Mouse (Mus musculus) natural killer cell, adult 2 months (primary cell): ENCODE measurements around the gene Gm7876.
"Not testable (repeated sequence)": the region's sequence is repeated elsewhere in the genome, so short reads cannot be mapped to it uniquely, and the experiment has no call there.

ENCODE experiments used
- DNase-seq, 2 experiments: peaks; one replicate each; pipeline ENCODE4 v3.0.0; 2022; ENCODE audit warnings: low spot score in 2 of 2

Gm7876 gene

GRCm38 (mm10) chr14:4708938-4709337 is at the start of gene Gm7876:
Gm7876 (plus strand) TSS chr14:4709238.
- DNase-seq = not testable (repeated sequence)

GRCm38 (mm10) chr14:4663892-4664291 is 45.1 kb upstream of the Gm7876 start, which contains the start of gene Gm3239:
Gm3239 (plus strand) TSS chr14:4664192.
- not testable (repeated sequence) for DNase-seq

DNA sequence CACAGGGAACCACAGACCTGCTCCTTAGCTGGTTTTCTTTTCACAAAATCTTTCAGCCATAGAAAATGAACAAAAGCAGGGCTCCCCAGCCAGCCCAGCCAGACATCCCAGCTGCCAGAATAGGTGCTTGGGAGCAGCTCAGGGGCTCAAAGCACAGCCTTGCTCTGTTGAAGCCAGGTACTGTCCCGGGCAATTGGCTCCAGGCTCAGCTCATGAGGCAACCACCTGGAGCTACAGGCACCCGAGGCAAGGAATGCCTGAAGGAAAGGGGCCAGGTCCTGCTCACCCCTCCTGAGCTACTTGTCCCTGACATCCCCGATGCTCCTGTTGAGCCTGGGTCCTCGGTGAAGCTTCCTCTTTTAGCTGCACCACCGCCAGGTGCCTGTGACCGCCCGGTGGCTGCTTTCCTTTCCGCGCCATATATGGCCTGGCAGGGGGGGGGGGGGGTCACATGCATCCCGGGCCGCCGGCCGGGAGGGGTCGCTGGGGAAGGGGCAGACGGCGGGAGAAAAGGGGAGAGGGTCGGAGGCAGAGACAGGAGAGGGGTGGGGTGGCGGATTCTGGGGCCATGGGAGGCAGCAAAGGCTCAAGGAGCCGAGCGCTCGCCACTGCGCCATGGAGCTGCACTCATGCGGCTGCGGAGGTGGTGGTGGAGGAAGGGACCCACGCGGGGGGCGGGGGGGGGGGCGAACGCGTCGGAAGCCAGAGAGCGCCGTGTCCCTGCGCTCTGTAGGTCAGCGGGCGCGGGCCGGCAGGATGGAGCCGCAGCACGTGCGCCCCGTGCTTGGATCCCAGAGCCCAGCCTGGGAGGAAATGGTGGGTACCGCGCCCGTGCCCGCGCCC is 17.2 kb downstream of the Gm7876 start, which contains the start of gene Gm3252:
Gene Gm3252 (plus strand): TSS at position 738 of the 843 bp plus-strand sequence.
- DNase-seq = not testable (repeated sequence)
